25 mouse cellular contexts compared by ENCODE assay signal in the genomic region with DNA sequence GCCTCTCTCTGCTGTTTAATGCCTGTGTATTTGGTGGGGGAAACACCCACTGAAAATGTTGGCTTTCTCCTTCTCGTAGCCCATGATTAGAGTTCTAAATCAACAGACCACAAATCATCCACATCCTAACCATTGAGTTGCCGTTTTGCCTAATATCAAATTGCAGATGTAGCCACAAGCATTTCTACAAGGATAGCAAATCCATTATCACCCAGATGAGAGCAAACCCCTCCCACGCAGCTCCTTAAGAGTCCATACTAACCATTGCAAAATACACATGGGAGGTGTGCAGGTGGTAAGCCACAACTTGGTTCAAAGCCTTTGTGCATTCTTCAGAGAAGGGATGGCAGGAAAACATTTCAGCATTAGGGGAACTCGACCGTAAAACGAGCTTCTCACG. TPM values are rescaled to one million over a fixed set of nuclear protein-coding genes. Genes with fewer than 3 reads are reported as not detected.
DNase-seq lines count a peak whose midpoint lies in the region; ATAC-seq and TF ChIP-seq lines count a peak whose summit lies in the region.
"Had no signal": no experiment of that assay in that cellular context is flagged by ENCODE, and none has a peak within 500 bp of the region (broad histone marks: within the 10 kb centered on the region; RNA-seq: fewer than 3 reads in every experiment).

No protein-coding gene starts in this region.

- TF ChIP-seq CTCF in liver, postnatal 0 days (IDR thresholded peaks at IDR 0.05; ENCODE audit: low read depth), result no peak

- 0 out of 2 replicates have a peak overlapping the region, but pooled peaks have one; percentile 13 for H3K9ac ChIP-seq in liver, embryonic 12.5 days
- H3K9ac ChIP-seq in liver, postnatal 0 days (replicated peaks), result no peak overlapping the region
- H3K9ac ChIP-seq: forebrain, embryonic 15.5 days; heart, embryonic 12.5 days; hindbrain, embryonic 15.5 days had no signal

- peak overlapping the region; percentile 52 for H3K27ac ChIP-seq in liver, embryonic 12.5 days
- no peak overlapping the region for H3K27ac ChIP-seq in liver, postnatal 0 days (ENCODE audit: low read depth)
- H3K27ac ChIP-seq: forebrain, embryonic 15.5 days; hindbrain, embryonic 15.5 days had no signal

- H3K4me3 ChIP-seq in liver, embryonic 12.5 days, result no peak overlapping the region
- no peak overlapping the region for H3K4me3 ChIP-seq in liver, postnatal 0 days (ENCODE audit: low read depth, low read length)
- H3K4me3 ChIP-seq: forebrain, embryonic 15.5 days; heart, embryonic 12.5 days; hindbrain, embryonic 15.5 days had no signal

- 78% methylated on average over 7 of the region's 7 CpGs for WGBS in liver, embryonic 12.5 days (ENCODE audit: insufficient replicate concordance)
- WGBS in liver, postnatal 0 days (ENCODE audit: insufficient replicate concordance), result 70% methylated on average over 7 of the region's 7 CpGs

- H3K4me2 ChIP-seq in liver, embryonic 12.5 days, result no peak overlapping the region
- H3K4me2 ChIP-seq in liver, postnatal 0 days (ENCODE audit: low read depth, low read length), result no peak overlapping the region
- H3K4me2 ChIP-seq: forebrain, embryonic 15.5 days; heart, embryonic 12.5 days; hindbrain, embryonic 15.5 days had no signal

- no peak for DNase-seq in liver, postnatal 0 days
- no peak for DNase-seq in right cerebral cortex, postnatal 14 days
- DNase-seq in embryo, embryonic 10.5 days (ENCODE audit: low spot score), result no peak
- DNase-seq: adrenal gland, postnatal 10 days; cerebellum, adult 11-12 months; cerebellum, adult 9-10 months; cerebellum, postnatal 25 days; gastrocnemius, postnatal 10 days; heart, adult 18-20 months; heart, postnatal 36 days had no signal

- H3K27me3 ChIP-seq in liver, embryonic 12.5 days (replicated peaks), result no peaks in the 10 kb centered on the region
- no peaks in the 10 kb centered on the region for H3K27me3 ChIP-seq in liver, postnatal 0 days (ENCODE audit: insufficient read depth, low read length)
- H3K27me3 ChIP-seq: forebrain, embryonic 15.5 days; heart, embryonic 12.5 days; hindbrain, embryonic 15.5 days had no signal

- H3K4me1 ChIP-seq in liver, embryonic 12.5 days, result peaks cover 20% of the 10 kb centered on the region
- peaks cover 2% of the 10 kb centered on the region; the same call in 1 of the 2 replicates for H3K4me1 ChIP-seq in liver, postnatal 0 days (ENCODE audit: insufficient read depth)
- H3K4me1 ChIP-seq: forebrain, embryonic 15.5 days; heart, embryonic 12.5 days; hindbrain, embryonic 15.5 days had no signal

- H3K9me3 ChIP-seq in liver, embryonic 12.5 days (replicated peaks), result no peaks in the 10 kb centered on the region
- no peaks in the 10 kb centered on the region for H3K9me3 ChIP-seq in liver, postnatal 0 days (ENCODE audit: low read length)
- H3K9me3 ChIP-seq: forebrain, embryonic 15.5 days; G1E; heart, embryonic 12.5 days; hindbrain, embryonic 15.5 days had no signal

- no peak for TF ChIP-seq EP300 in liver, postnatal 0 days (IDR thresholded peaks at IDR 0.05; ENCODE audit: low read depth)

- ATAC-seq in liver, embryonic 12.5 days, result no peak
- ATAC-seq in liver, postnatal 0 days, result no peak
- peak; percentile 50; the same call in 1 of the 2 replicates for ATAC-seq in common myeloid progenitor, adult 5-6 weeks (replicated peaks; ENCODE audit: low read depth, poor library complexity, severe bottlenecking)
- ATAC-seq in megakaryocyte-erythroid progenitor cell, adult 5-6 weeks (replicated peaks; ENCODE audit: low FRiP score, low TSS enrichment, poor library complexity, severe bottlenecking), result peak; percentile 43
- ATAC-seq: CD4-positive, CD25-positive, alpha-beta regulatory T cell, adult 4 months; forebrain, embryonic 15.5 days had no signal

- H3K36me3 ChIP-seq in liver, embryonic 12.5 days, result no peaks in the 10 kb centered on the region
- H3K36me3 ChIP-seq in liver, postnatal 0 days (replicated peaks; ENCODE audit: insufficient read depth, low read length), result no peaks in the 10 kb centered on the region
- H3K36me3 ChIP-seq: forebrain, embryonic 15.5 days; G1E; heart, embryonic 12.5 days; hindbrain, embryonic 15.5 days had no signal

RNA-seq across cellular contexts. Expression of a gene that starts 0.5 kb away (rescaled TPM):
- polyA plus RNA-seq in liver, embryonic 12.5 days (2016; fragmentation: Nextera tagmentation; extraction: Ambion mirVana), result not detected in 2 replicates
- polyA plus RNA-seq in liver, postnatal 0 days (2015; fragmentation: Nextera tagmentation; extraction: Ambion mirVana), result not detected in 2 replicates
- total RNA-seq in common myeloid progenitor, adult 5-6 weeks (2017), result not detected in 2 replicates
- total RNA-seq in megakaryocyte-erythroid progenitor cell, adult 5-6 weeks (2014; fragmentation: Nextera tagmentation), result not detected in 2 replicates
- not detected in 2 replicates for total RNA-seq in megakaryocyte-erythroid progenitor cell, adult 5-6 weeks (2017)
- total RNA-seq: adrenal gland, postnatal 10 days; adrenal gland, postnatal 4 days; gastrocnemius, postnatal 10 days; gastrocnemius, postnatal 4 days; heart, adult 18-20 months; heart, postnatal 36 days had no signal
- polyA plus RNA-seq: CD4-positive, CD25-positive, alpha-beta regulatory T cell, adult 4 months; embryonic facial prominence, embryonic 11.5 days; forebrain, embryonic 11.5 days; forebrain, embryonic 15.5 days; frontal cortex, adult 2 months; G1E; heart, embryonic 12.5 days; heart, embryonic 16.5 days; hindbrain, embryonic 11.5 days had no signal

RNA-seq across cellular contexts. Expression of a gene that starts 21.2 kb away (rescaled TPM):
- not detected in 2 replicates for polyA plus RNA-seq in liver, embryonic 12.5 days (2016; fragmentation: Nextera tagmentation; extraction: Ambion mirVana)
- polyA plus RNA-seq in liver, postnatal 0 days (2015; fragmentation: Nextera tagmentation; extraction: Ambion mirVana), result not detected in 2 replicates
- not detected in 2 replicates for total RNA-seq in common myeloid progenitor, adult 5-6 weeks (2017)
- not detected in 2 replicates for total RNA-seq in megakaryocyte-erythroid progenitor cell, adult 5-6 weeks (2014; fragmentation: Nextera tagmentation)
- not detected in 2 replicates for total RNA-seq in megakaryocyte-erythroid progenitor cell, adult 5-6 weeks (2017)
- total RNA-seq: adrenal gland, postnatal 10 days; adrenal gland, postnatal 4 days; gastrocnemius, postnatal 10 days; gastrocnemius, postnatal 4 days; heart, adult 18-20 months; heart, postnatal 36 days had no signal
- polyA plus RNA-seq: CD4-positive, CD25-positive, alpha-beta regulatory T cell, adult 4 months; embryonic facial prominence, embryonic 11.5 days; forebrain, embryonic 11.5 days; forebrain, embryonic 15.5 days; frontal cortex, adult 2 months; G1E; heart, embryonic 12.5 days; heart, embryonic 16.5 days; hindbrain, embryonic 11.5 days; hindbrain, embryonic 15.5 days had no signal

RNA-seq across cellular contexts. Expression of a gene that starts 32.1 kb away (rescaled TPM):
- polyA plus RNA-seq in liver, embryonic 12.5 days (2016; fragmentation: Nextera tagmentation; extraction: Ambion mirVana), result 692 and 703 TPM in 2 replicates
- polyA plus RNA-seq in liver, postnatal 0 days (2015; fragmentation: Nextera tagmentation; extraction: Ambion mirVana), result 178 and 189 TPM in 2 replicates
- 57.3 and 76.1 TPM in 2 replicates for total RNA-seq in common myeloid progenitor, adult 5-6 weeks (2017)
- 250 and 314 TPM in 2 replicates for total RNA-seq in megakaryocyte-erythroid progenitor cell, adult 5-6 weeks (2014; fragmentation: Nextera tagmentation)
- 138 and 210 TPM in 2 replicates for total RNA-seq in megakaryocyte-erythroid progenitor cell, adult 5-6 weeks (2017)

Comparison
In these comparisons a context has a peak if more than half of its experiments do, and no peak if none do; other contexts are left out.
1. ATAC-seq: peak in common myeloid progenitor, adult 5-6 weeks (single experiment) and megakaryocyte-erythroid progenitor cell, adult 5-6 weeks (single experiment); none in liver, embryonic 12.5 days (single experiment) and liver, postnatal 0 days (single experiment).